Mouse (Mus musculus) E14TG2a.4 (cell line): ENCODE results near the gene Sgtb.

Experiments
- CTCF ChIP-seq: conservative IDR thresholded peaks from 2 replicates; pipeline ENCODE4 v1.5.1; 2014; ENCODE audit warnings: low read length
- NANOG ChIP-seq: IDR thresholded peaks from 2 replicates; pipeline ENCODE4 v1.6.1; 2014; ENCODE audit warnings: borderline replicate concordance, low read length, mixed read lengths
- POU5F1 ChIP-seq: IDR thresholded peaks from 2 replicates; pipeline ENCODE4 v1.6.1; 2014; ENCODE audit warnings: low read length, borderline replicate concordance

DNA sequence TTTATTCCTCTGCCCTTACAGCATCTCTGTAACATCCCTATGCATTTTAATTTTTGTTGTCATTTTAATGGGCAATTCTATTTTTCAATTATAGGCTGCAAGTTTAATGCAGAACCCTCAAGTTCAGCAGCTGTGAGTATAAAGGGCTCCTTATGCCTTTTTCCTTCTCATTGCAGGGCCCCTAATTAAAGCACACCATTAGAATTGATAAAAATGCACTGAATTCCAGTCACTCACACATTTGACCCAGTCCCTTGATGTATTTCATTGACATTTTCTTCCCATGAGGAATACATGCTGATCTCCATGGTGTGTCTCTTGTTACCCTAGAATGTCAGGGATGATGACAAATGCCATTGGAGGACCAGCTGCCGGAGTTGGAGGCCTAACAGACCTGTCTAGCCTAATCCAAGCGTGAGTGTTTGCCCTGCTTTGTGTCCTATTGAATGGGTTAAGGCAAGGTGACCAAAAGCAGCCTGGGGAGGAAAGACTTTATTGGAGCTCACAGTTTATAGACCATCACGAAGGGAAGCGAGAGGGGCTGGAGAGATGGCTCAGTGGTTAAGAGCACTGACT lies 25.1 kb downstream of the Sgtb start:
- TF ChIP-seq CTCF (no peak), NANOG (no peak), POU5F1 (no peak)
